Mouse (Mus musculus) MEL (cell line): ENCODE measurements at regions not wholly inside any gene's neighbourhood (a gene's known extent, or its start where the extent isn't known, plus 50 kb on each side); places are given as distances from the start of the nearest gene placed in this dataset.

Experiments used
- CTCF ChIP-seq, 3 experiments: IDR thresholded peaks in 2 of 3; conservative IDR thresholded peaks in 1 of 3; 2 replicates each; pipeline ENCODE4 v1.5.1; 2011 to 2012; ENCODE audit warnings: low read length in 3 of 3, low read depth in 2 of 3, mild to moderate bottlenecking in 2 of 3, improper control_type of control experiment in 1 of 3, inconsistent platforms in 1 of 3, mixed read lengths in 1 of 3, moderate library complexity in 1 of 3; ENCODE audit not compliant: control insufficient read depth in 1 of 3, insufficient read depth in 1 of 3, poor library complexity in 1 of 3, severe bottlenecking in 1 of 3
- ZC3H11A ChIP-seq: IDR thresholded peaks from 2 replicates; pipeline ENCODE4 v1.6.1; 2012; ENCODE audit warnings: low read depth, mild to moderate bottlenecking, inconsistent platforms, low read length, improper control_type of control experiment

- TF ChIP-seq CTCF (IDR thresholded peaks at IDR 0.05 in 2 of 3, conservative IDR thresholded peaks at IDR 0.05 in 1 of 3; ENCODE audit: control insufficient read depth in 1 of 3, insufficient read depth in 1 of 3, low read depth in 2 of 3, low read length in 3 of 3, poor library complexity in 1 of 3, severe bottlenecking in 1 of 3), result no peak
- TF ChIP-seq ZC3H11A, result no peak
Measured at GRCm38 (mm10) chr16:93359772-93360171, 244.1 kb downstream of the Setd4 start.
